Mouse (Mus musculus) regulatory T cell (primary cell): ENCODE data around the gene Bsdc1.
"Not testable (repeated sequence)": the region's sequence is repeated elsewhere in the genome, so short reads cannot be mapped to it uniquely, and the experiment has no call there.

ENCODE experiments used
- in situ Hi-C: fragments of 300-600 bp; cut with MboI, MseI; formaldehyde crosslinking; loops from one replicate; pipeline ENCODE4 v1.15.1; 2025; ENCODE audit warnings: high pct_unique_total_duplicates

Bsdc1 gene

GRCm38 (mm10) chr4:129513086-129513767 is 51.8 kb downstream of the Bsdc1 start, which contains the start of gene Marcksl1:
Gene Marcksl1, plus strand, starts transcription at chr4:129513581.
- in situ Hi-C loops, result no loop called here

GRCm38 (mm10) chr4:129513891-129514290 is 52.5 kb downstream of the Bsdc1 start:
- in situ Hi-C loops, result no loop called here

GRCm38 (mm10) chr4:129514300-129514898 is 53.0 kb downstream of the Bsdc1 start:
- in situ Hi-C loops, result no loop called here

GRCm38 (mm10) chr4:129516925-129517324 is 55.5 kb downstream of the Bsdc1 start:
- in situ Hi-C loops, result no loop called here

GRCm38 (mm10) chr4:129518519-129518918 is 57.1 kb downstream of the Bsdc1 start:
- in situ Hi-C loops, result no loop called here

- in situ Hi-C loops, result no loop called here
Observed at GRCm38 (mm10) chr4:129525338-129525737, 64.0 kb downstream of the Bsdc1 start.

GRCm38 (mm10) chr4:129525889-129526288 is 64.5 kb downstream of the Bsdc1 start:
- in situ Hi-C loops, result no loop called here

- in situ Hi-C loops, result not testable (repeated sequence)
Observed at GRCm38 (mm10) chr4:129528901-129529300, 67.5 kb downstream of the Bsdc1 start.
